Mouse (Mus musculus) heart, postnatal 0 days (tissue): ENCODE data around the gene Pnpt1.

ENCODE experiments used
- CTCF ChIP-seq: IDR thresholded peaks from 2 replicates; pipeline ENCODE4 v1.5.1; 2016; ENCODE audit warnings: antibody characterized with exemption, control low read depth, low read depth
- EP300 ChIP-seq: IDR thresholded peaks from 2 replicates; pipeline ENCODE4 v1.6.1; 2016; ENCODE audit warnings: antibody characterized with exemption, low read depth

DNA sequence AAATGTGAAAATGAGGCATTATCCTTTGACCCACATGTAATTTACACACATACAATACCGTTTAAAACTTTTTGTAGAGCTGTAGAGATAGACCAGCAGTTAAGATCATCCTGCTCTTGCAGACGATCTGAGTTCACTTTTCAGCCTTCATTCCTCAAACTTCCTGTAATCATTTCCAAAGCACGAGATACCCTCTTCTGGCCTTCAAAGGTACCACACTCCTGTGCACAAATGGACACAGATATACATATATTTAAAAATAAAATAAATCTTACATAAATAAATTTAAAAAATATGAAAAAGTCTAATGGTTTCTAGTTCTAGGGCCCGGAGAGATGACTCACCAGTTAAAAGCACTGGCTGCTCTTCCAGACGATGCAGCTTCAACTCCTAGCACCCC lies 73.1 kb downstream of the Pnpt1 start:
- no peak for TF ChIP-seq EP300
- peak; percentile 21 for TF ChIP-seq CTCF
